Mouse (Mus musculus) limb, embryonic 11.5 days (tissue): ENCODE measurements around the gene Cdk5r2. TPM values are rescaled to one million over a fixed set of nuclear protein-coding genes. Genes with fewer than 3 reads are reported as not detected.

Experiments
- ATAC-seq: fragments of 200-750 bp; cut with Nextera tagmentation; 2 replicates; pipeline ENCODE4 v1.8.0; 2017; ENCODE audit warnings: low read depth; ENCODE audit not compliant: insufficient number of reproducible peaks, low FRiP score, low TSS enrichment
- DNase-seq: peaks from one replicate; pipeline ENCODE4 v3.0.0-alpha.2; 2015; ENCODE audit warnings: low spot score
- H3K27ac ChIP-seq: fragments of 300-500 bp; sonication (generic); replicated peaks from 2 replicates; pipeline ENCODE4 v1.5.1; 2014; ENCODE audit warnings: low read depth, mild to moderate bottlenecking, low read length
- H3K27me3 ChIP-seq: fragments of 300-500 bp; sonication (generic); 2 replicates; pipeline ENCODE4 v1.6.1; 2014; ENCODE audit warnings: mild to moderate bottlenecking, low read length, mixed read lengths; ENCODE audit not compliant: control insufficient read depth, insufficient read depth
- H3K36me3 ChIP-seq: fragments of 300-500 bp; sonication (generic); 2 replicates; pipeline ENCODE4 v1.6.1; 2014; ENCODE audit warnings: mild to moderate bottlenecking, low read length, moderate library complexity, mixed read lengths; ENCODE audit not compliant: control insufficient read depth, insufficient read depth
- H3K4me1 ChIP-seq: fragments of 300-500 bp; sonication (generic); 2 replicates; pipeline ENCODE4 v1.6.1; 2014; ENCODE audit warnings: low read length, mixed read lengths; ENCODE audit not compliant: control insufficient read depth, insufficient read depth
- H3K4me2 ChIP-seq: fragments of 300-500 bp; sonication (generic); 2 replicates; pipeline ENCODE4 v1.6.1; 2014; ENCODE audit warnings: low read depth, mild to moderate bottlenecking, moderate library complexity; ENCODE audit not compliant: severe bottlenecking
- H3K4me3 ChIP-seq: fragments of 300-500 bp; sonication (generic); 2 replicates; pipeline ENCODE4 v1.5.1; 2014; ENCODE audit warnings: low read depth, low read length
- H3K9ac ChIP-seq: fragments of 300-500 bp; sonication (generic); 2 replicates; pipeline ENCODE4 v1.6.1; 2014; ENCODE audit warnings: mild to moderate bottlenecking, low read length
- H3K9me3 ChIP-seq: fragments of 300-500 bp; sonication (generic); 2 replicates; pipeline ENCODE4 v1.6.1; 2016; ENCODE audit warnings: low read length; ENCODE audit not compliant: control insufficient read depth
- WGBS: fragments of 180-500 bp; shearing (Covaris S2); extraction: QIAGEN DNeasy Blood & Tissue Kit; methylation state at CpG from one replicate; pipeline ENCODE4 v1.1.7; 2014; 5-methylcytosine and 5-hydroxymethylcytosine counted together
- polyA plus RNA-seq: library from polyadenylated mRNA; unstranded; fragments of >200 nt; fragmentation: Nextera tagmentation; extraction: Ambion mirVana; gene quantifications from 2 replicates; pipeline ENCODE4 v1.2.1, GENCODE M21; 2014

Cdk5r2 gene
- polyA plus RNA-seq, 1 experiment from 2014 or later = not detected

- Histone ChIP-seq H3K9me3 (no peaks in the 10 kb centered on the region), H3K4me2 (no peak overlapping the region), H3K9ac (no peak overlapping the region), H3K27me3 (peaks cover 71% of the 10 kb centered on the region), H3K36me3 (no peaks in the 10 kb centered on the region), H3K4me3 (peak overlapping the region; percentile 47; the same call in 1 of the 2 replicates), H3K27ac (no peak overlapping the region), H3K4me1 (peaks cover 11% of the 10 kb centered on the region)
- DNase-seq (no peak), ATAC-seq (no peak)
- WGBS = 4% methylated on average over 11 of the region's 11 CpGs
Measured at GRCm38 (mm10) chr1:74856439-74856720, 1.6 kb downstream of the Cdk5r2 start.

GRCm38 (mm10) chr1:74856791-74857190 lies 2.1 kb downstream of the Cdk5r2 start:
- Histone ChIP-seq H3K4me2 (no peak overlapping the region), H3K9me3 (no peaks in the 10 kb centered on the region), H3K9ac (no peak overlapping the region), H3K27ac (no peak overlapping the region), H3K4me3 (no peak overlapping the region), H3K4me1 (peaks cover 11% of the 10 kb centered on the region), H3K27me3 (peaks cover 67% of the 10 kb centered on the region), H3K36me3 (no peaks in the 10 kb centered on the region)
- ATAC-seq (no peak), DNase-seq (no peak)
- WGBS = 0% methylated on average over 7 of the region's 7 CpGs

- Histone ChIP-seq H3K27me3 (peaks cover 66% of the 10 kb centered on the region), H3K9me3 (no peaks in the 10 kb centered on the region), H3K27ac (no peak overlapping the region), H3K4me1 (peaks cover 11% of the 10 kb centered on the region), H3K4me2 (no peak overlapping the region), H3K9ac (no peak overlapping the region), H3K4me3 (no peak overlapping the region), H3K36me3 (no peaks in the 10 kb centered on the region)
- DNase-seq (no peak), ATAC-seq (no peak)
- 3% methylated on average over 20 of the region's 20 CpGs for WGBS
Measured at GRCm38 (mm10) chr1:74857201-74857600, 2.5 kb downstream of the Cdk5r2 start.

- H3K9ac ChIP-seq = no peak overlapping the region
- no peaks in the 10 kb centered on the region for H3K9me3 ChIP-seq
- no peak overlapping the region for H3K27ac ChIP-seq
- H3K27me3 ChIP-seq = peaks cover 62% of the 10 kb centered on the region
- WGBS = 8% methylated on average over 4 of the region's 4 CpGs
- DNase-seq = no peak
- no peak for ATAC-seq
- H3K36me3 ChIP-seq = no peaks in the 10 kb centered on the region
- H3K4me1 ChIP-seq = peaks cover 11% of the 10 kb centered on the region
- no peak overlapping the region for H3K4me3 ChIP-seq
- peak overlapping the region; percentile 38; the same call in 1 of the 2 replicates for H3K4me2 ChIP-seq
Measured at GRCm38 (mm10) chr1:74857677-74858076, 2.9 kb downstream of the Cdk5r2 start.

GRCm38 (mm10) chr1:74858171-74858719 lies 3.5 kb downstream of the Cdk5r2 start:
- Histone ChIP-seq H3K27me3 (peaks cover 60% of the 10 kb centered on the region), H3K9ac (no peak overlapping the region), H3K27ac (no peak overlapping the region), H3K9me3 (no peaks in the 10 kb centered on the region), H3K36me3 (no peaks in the 10 kb centered on the region), H3K4me1 (peaks cover 11% of the 10 kb centered on the region), H3K4me3 (peak overlapping the region; percentile 15; the same call in 1 of the 2 replicates), H3K4me2 (peak overlapping the region; percentile 38)
- DNase-seq (peak; percentile 76), ATAC-seq (no peak)
- under 1% methylated on average over 29 of the region's 29 CpGs for WGBS

- DNase-seq (no peak), ATAC-seq (no peak)
- Histone ChIP-seq H3K9ac (no peak overlapping the region), H3K4me3 (no peak overlapping the region), H3K4me2 (peak overlapping the region; percentile 38; the same call in 1 of the 2 replicates), H3K9me3 (no peaks in the 10 kb centered on the region), H3K36me3 (no peaks in the 10 kb centered on the region), H3K4me1 (peaks cover 11% of the 10 kb centered on the region), H3K27me3 (peaks cover 57% of the 10 kb centered on the region), H3K27ac (no peak overlapping the region)
- 7% methylated on average over 16 of the region's 16 CpGs for WGBS
Measured at GRCm38 (mm10) chr1:74858805-74859204, 4.1 kb downstream of the Cdk5r2 start.

- Histone ChIP-seq H3K27me3 (peaks cover 51% of the 10 kb centered on the region), H3K4me1 (peaks cover 8% of the 10 kb centered on the region)
- DNase-seq = no peak
Measured at GRCm38 (mm10) chr1:74859223-74859984, 4.7 kb downstream of the Cdk5r2 start.

GRCm38 (mm10) chr1:74861783-74862182 lies 7.0 kb downstream of the Cdk5r2 start:
- DNase-seq (no peak), ATAC-seq (no peak)
- Histone ChIP-seq H3K9ac (no peak overlapping the region), H3K4me2 (no peak overlapping the region), H3K4me3 (no peak overlapping the region), H3K36me3 (no peaks in the 10 kb centered on the region), H3K27ac (no peak overlapping the region), H3K9me3 (no peaks in the 10 kb centered on the region), H3K4me1 (no peaks in the 10 kb centered on the region), H3K27me3 (peaks cover 31% of the 10 kb centered on the region)

More at GRCm38 (mm10) chr1:74859223-74859984, 4.7 kb downstream of the Cdk5r2 start:
- Histone ChIP-seq H3K4me3 (no peak overlapping the region), H3K4me2 (no peak overlapping the region), H3K9ac (no peak overlapping the region), H3K36me3 (no peaks in the 10 kb centered on the region), H3K27ac (no peak overlapping the region), H3K9me3 (no peaks in the 10 kb centered on the region)
- no peak for ATAC-seq
- 45% methylated on average over 6 of the region's 6 CpGs for WGBS
